ENCODE assay signal across 28 mouse cellular contexts in the genomic region with DNA sequence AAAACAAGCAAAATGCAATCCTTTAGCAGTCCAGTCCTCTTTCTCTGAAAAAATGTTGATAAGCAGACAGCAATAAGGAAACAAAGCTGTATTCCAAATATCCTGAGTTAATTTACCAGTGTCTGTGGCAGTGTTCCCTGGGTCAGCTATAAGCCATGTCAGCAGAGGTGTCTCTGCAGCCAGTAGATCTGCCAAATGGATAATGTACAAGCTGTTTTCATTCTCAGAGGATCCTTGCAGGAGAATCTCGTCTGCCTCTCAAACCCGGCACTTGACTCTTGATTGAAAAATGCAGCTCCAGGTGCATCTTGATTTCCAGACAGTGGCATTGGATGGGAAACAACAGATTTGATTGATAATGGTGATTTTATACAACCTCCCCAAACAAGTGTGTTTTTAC.
DNase-seq lines count a peak whose midpoint lies in the region; ATAC-seq and TF ChIP-seq lines count a peak whose summit lies in the region.
"Had no signal": no experiment of that assay in that cellular context is flagged by ENCODE, and none has a peak within 500 bp of the region (broad histone marks: within the 10 kb centered on the region; RNA-seq: fewer than 3 reads in every experiment).

No protein-coding gene starts in this region.

- TF ChIP-seq CTCF in hindbrain, postnatal 0 days (IDR thresholded peaks at IDR 0.05; ENCODE audit: low read depth) = no peak
- TF ChIP-seq CTCF in midbrain, postnatal 0 days (IDR thresholded peaks at IDR 0.05) = no peak
- no peak for TF ChIP-seq CTCF in forebrain, postnatal 0 days (IDR thresholded peaks at IDR 0.05; ENCODE audit: low read depth)

- H3K36me3 ChIP-seq in hindbrain, postnatal 0 days (ENCODE audit: insufficient read depth, low read length) = no peaks in the 10 kb centered on the region
- no peaks in the 10 kb centered on the region for H3K36me3 ChIP-seq in hindbrain, embryonic 12.5 days
- no peaks in the 10 kb centered on the region for H3K36me3 ChIP-seq in midbrain, postnatal 0 days (ENCODE audit: insufficient read depth, low read length)
- H3K36me3 ChIP-seq in midbrain, embryonic 10.5 days = no peaks in the 10 kb centered on the region
- no peaks in the 10 kb centered on the region for H3K36me3 ChIP-seq in neural tube, embryonic 15.5 days
- no peaks in the 10 kb centered on the region for H3K36me3 ChIP-seq in forebrain, postnatal 0 days (ENCODE audit: insufficient read depth)
- H3K36me3 ChIP-seq: G1E; limb, embryonic 10.5 days; limb, embryonic 15.5 days; liver, embryonic 13.5 days; stomach, embryonic 15.5 days had no signal

- H3K27me3 ChIP-seq in hindbrain, postnatal 0 days (ENCODE audit: insufficient read depth, low read length) = no peaks in the 10 kb centered on the region
- no peaks in the 10 kb centered on the region for H3K27me3 ChIP-seq in hindbrain, embryonic 12.5 days
- no peaks in the 10 kb centered on the region for H3K27me3 ChIP-seq in midbrain, postnatal 0 days (ENCODE audit: insufficient read depth, low read length)
- H3K27me3 ChIP-seq in midbrain, embryonic 10.5 days (ENCODE audit: low read depth, poor library complexity, severe bottlenecking) = no peaks in the 10 kb centered on the region
- H3K27me3 ChIP-seq in neural tube, embryonic 15.5 days (replicated peaks) = no peaks in the 10 kb centered on the region
- H3K27me3 ChIP-seq in forebrain, postnatal 0 days (ENCODE audit: insufficient read depth, low read length) = no peaks in the 10 kb centered on the region
- H3K27me3 ChIP-seq: forebrain, embryonic 13.5 days; limb, embryonic 15.5 days; liver, embryonic 13.5 days; stomach, embryonic 15.5 days had no signal

- WGBS in hindbrain, postnatal 0 days = 52% methylated on average over 2 of the region's 2 CpGs
- WGBS in hindbrain, embryonic 12.5 days = 73% methylated on average over 2 of the region's 2 CpGs
- WGBS in midbrain, postnatal 0 days = 66% methylated on average over 2 of the region's 2 CpGs
- 84% methylated on average over 2 of the region's 2 CpGs for WGBS in midbrain, embryonic 10.5 days
- 42% methylated on average over 2 of the region's 2 CpGs for WGBS in neural tube, embryonic 15.5 days
- 69% methylated on average over 2 of the region's 2 CpGs for WGBS in forebrain, postnatal 0 days

- H3K9ac ChIP-seq in hindbrain, postnatal 0 days (replicated peaks; ENCODE audit: low read length) = no peak overlapping the region
- no peak overlapping the region for H3K9ac ChIP-seq in hindbrain, embryonic 12.5 days
- H3K9ac ChIP-seq in midbrain, postnatal 0 days (replicated peaks; ENCODE audit: low read length, poor library complexity, severe bottlenecking) = no peak overlapping the region
- no peak overlapping the region for H3K9ac ChIP-seq in neural tube, embryonic 15.5 days (replicated peaks)
- no peak overlapping the region for H3K9ac ChIP-seq in forebrain, postnatal 0 days
- H3K9ac ChIP-seq: forebrain, embryonic 13.5 days; hindbrain, embryonic 14.5 days; limb, embryonic 15.5 days; liver, embryonic 13.5 days; stomach, embryonic 15.5 days had no signal

- no peaks in the 10 kb centered on the region for H3K4me1 ChIP-seq in hindbrain, postnatal 0 days (ENCODE audit: insufficient read depth, low read length)
- no peaks in the 10 kb centered on the region for H3K4me1 ChIP-seq in hindbrain, embryonic 12.5 days
- no peaks in the 10 kb centered on the region for H3K4me1 ChIP-seq in midbrain, postnatal 0 days (ENCODE audit: insufficient read depth, low read length)
- H3K4me1 ChIP-seq in midbrain, embryonic 10.5 days = no peaks in the 10 kb centered on the region
- H3K4me1 ChIP-seq in neural tube, embryonic 15.5 days = no peaks in the 10 kb centered on the region
- no peaks in the 10 kb centered on the region for H3K4me1 ChIP-seq in forebrain, postnatal 0 days (ENCODE audit: insufficient read depth)
- H3K4me1 ChIP-seq: forebrain, embryonic 13.5 days; limb, embryonic 10.5 days; limb, embryonic 15.5 days; liver, embryonic 13.5 days; stomach, embryonic 15.5 days had no signal

- no peaks in the 10 kb centered on the region for H3K9me3 ChIP-seq in hindbrain, postnatal 0 days (ENCODE audit: low read length)
- H3K9me3 ChIP-seq in hindbrain, embryonic 12.5 days (replicated peaks) = no peaks in the 10 kb centered on the region
- H3K9me3 ChIP-seq in midbrain, postnatal 0 days (ENCODE audit: low read length) = no peaks in the 10 kb centered on the region
- no peaks in the 10 kb centered on the region for H3K9me3 ChIP-seq in midbrain, embryonic 10.5 days (replicated peaks)
- H3K9me3 ChIP-seq in neural tube, embryonic 15.5 days (replicated peaks) = no peaks in the 10 kb centered on the region
- H3K9me3 ChIP-seq in forebrain, postnatal 0 days (ENCODE audit: low read length) = no peaks in the 10 kb centered on the region
- H3K9me3 ChIP-seq: forebrain, embryonic 13.5 days; limb, embryonic 10.5 days; limb, embryonic 15.5 days; liver, embryonic 13.5 days; stomach, embryonic 15.5 days had no signal

- no peak overlapping the region for H3K4me2 ChIP-seq in hindbrain, postnatal 0 days (ENCODE audit: low read depth, low read length)
- H3K4me2 ChIP-seq in hindbrain, embryonic 12.5 days (replicated peaks) = no peak overlapping the region
- no peak overlapping the region for H3K4me2 ChIP-seq in midbrain, postnatal 0 days (ENCODE audit: low read depth, low read length, poor library complexity, severe bottlenecking)
- no peak overlapping the region for H3K4me2 ChIP-seq in neural tube, embryonic 15.5 days
- no peak overlapping the region for H3K4me2 ChIP-seq in forebrain, postnatal 0 days (ENCODE audit: low read depth)
- H3K4me2 ChIP-seq: forebrain, embryonic 13.5 days; heart, embryonic 11.5 days; hindbrain, embryonic 14.5 days; limb, embryonic 15.5 days; liver, embryonic 13.5 days; stomach, embryonic 15.5 days had no signal

- H3K4me3 ChIP-seq in hindbrain, postnatal 0 days (ENCODE audit: low read length) = no peak overlapping the region
- H3K4me3 ChIP-seq in hindbrain, embryonic 12.5 days = no peak overlapping the region
- no peak overlapping the region for H3K4me3 ChIP-seq in midbrain, postnatal 0 days (ENCODE audit: low read depth, low read length)
- H3K4me3 ChIP-seq in midbrain, embryonic 10.5 days = no peak overlapping the region
- H3K4me3 ChIP-seq in neural tube, embryonic 15.5 days (replicated peaks) = no peak overlapping the region
- H3K4me3 ChIP-seq in forebrain, postnatal 0 days (ENCODE audit: low read depth, low read length) = no peak overlapping the region
- H3K4me3 ChIP-seq: forebrain, embryonic 13.5 days; limb, embryonic 10.5 days; limb, embryonic 15.5 days; liver, embryonic 13.5 days; stomach, embryonic 15.5 days had no signal

- DNase-seq in hindbrain, postnatal 0 days (ENCODE audit: low spot score) = peak; percentile 4
- DNase-seq in midbrain, postnatal 0 days (ENCODE audit: low spot score) = peak; percentile 6
- no peak for DNase-seq in midbrain, embryonic 10.5 days (ENCODE audit: low spot score)
- DNase-seq in cerebellum, adult 9-10 months = peak; percentile 79
- DNase-seq in cerebellum, postnatal 36 days = peak; percentile 29 to 48
- no peak for DNase-seq in forebrain, postnatal 0 days
- DNase-seq: adrenal gland, postnatal 10 days; gastrocnemius, postnatal 36 days; heart, adult 18-20 months; heart, postnatal 36 days; kidney, adult 11 months; kidney, postnatal 14 days; liver, embryonic 13.5 days; lung, adult 18-20 months; right cerebral cortex, postnatal 14 days; thymus, postnatal 14 days had no signal

- 0 out of 2 replicates have a peak overlapping the region, but pooled peaks have one; percentile 12 for H3K27ac ChIP-seq in hindbrain, postnatal 0 days
- H3K27ac ChIP-seq in hindbrain, embryonic 12.5 days = no peak overlapping the region
- no peak overlapping the region for H3K27ac ChIP-seq in midbrain, postnatal 0 days (ENCODE audit: low read depth, low read length)
- no peak overlapping the region for H3K27ac ChIP-seq in midbrain, embryonic 10.5 days (replicated peaks)
- no peak overlapping the region for H3K27ac ChIP-seq in neural tube, embryonic 15.5 days (replicated peaks)
- H3K27ac ChIP-seq in forebrain, postnatal 0 days (ENCODE audit: low read depth, low read length) = no peak overlapping the region
- H3K27ac ChIP-seq: forebrain, embryonic 13.5 days; hindbrain, embryonic 14.5 days; limb, embryonic 10.5 days; limb, embryonic 15.5 days; liver, embryonic 13.5 days; macrophage; stomach, embryonic 15.5 days had no signal

- no peak for ATAC-seq in hindbrain, postnatal 0 days
- no peak for ATAC-seq in hindbrain, embryonic 12.5 days (ENCODE audit: low FRiP score)
- ATAC-seq in midbrain, postnatal 0 days (ENCODE audit: low FRiP score) = no peak
- ATAC-seq in neural tube, embryonic 15.5 days (ENCODE audit: low FRiP score) = no peak
- ATAC-seq in forebrain, postnatal 0 days = no peak
- ATAC-seq: forebrain, embryonic 13.5 days; inflammation-experienced regulatory T-cells, adult 6 months; lung, postnatal 0 days had no signal

Comparison
In these comparisons a context has a peak if more than half of its experiments do, and no peak if none do; other contexts are left out.
1. DNase-seq: peak in hindbrain, postnatal 0 days (single experiment), midbrain, postnatal 0 days (single experiment), cerebellum, adult 9-10 months (single experiment) and cerebellum, postnatal 36 days (2 of 2); none in midbrain, embryonic 10.5 days (single experiment) and forebrain, postnatal 0 days (single experiment).